Mouse (Mus musculus): Measurements from ENCODE around the gene Gm11084.
A peak's percentile ranks its signal among the peaks of the same experiment; 100 is the strongest.

The Gm11084 gene

DNA sequence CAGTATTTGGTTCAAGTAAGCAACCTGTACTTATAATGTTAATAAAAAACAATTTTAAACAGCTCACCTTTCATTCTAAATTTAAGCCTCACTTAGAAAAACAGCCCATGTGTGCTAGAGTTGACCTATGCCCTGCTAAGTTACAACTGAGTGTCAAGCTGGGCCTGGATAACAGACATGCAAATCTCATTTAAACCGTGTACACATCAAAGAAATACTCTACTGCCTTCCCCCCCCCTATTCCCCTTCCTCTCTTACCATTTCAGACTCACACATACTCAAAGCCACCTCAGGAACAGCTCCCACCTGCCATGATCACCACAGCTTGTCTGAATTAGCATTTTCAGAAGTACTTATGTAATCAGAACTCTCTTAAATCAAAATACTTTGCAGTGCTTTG is 50.6 kb downstream of the Gm11084 start:
- DNase-seq (ENCODE audit: low read depth, low spot score) = no peak

DNA sequence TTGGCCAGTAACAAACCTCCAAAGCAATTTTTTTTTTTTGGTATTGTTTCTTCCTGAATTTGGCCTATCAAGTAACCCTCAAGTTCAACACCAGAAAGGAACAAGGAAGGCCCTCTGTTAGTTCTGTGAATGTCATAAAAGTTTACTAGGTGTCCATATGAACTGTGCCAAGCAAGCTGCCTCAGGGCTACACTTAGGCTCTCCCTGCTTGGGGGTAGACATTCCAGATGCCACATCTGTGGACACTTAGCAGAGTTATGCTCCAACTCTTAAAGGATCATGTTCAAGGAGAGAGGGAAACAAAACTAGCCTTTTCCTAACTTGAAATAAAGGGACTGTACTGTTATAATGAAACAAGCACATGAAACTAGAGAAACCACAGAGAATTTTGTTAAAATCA is 54.3 kb downstream of the Gm11084 start:
- DNase-seq (ENCODE audit: low read depth, low spot score) = peak; percentile 40

DNA sequence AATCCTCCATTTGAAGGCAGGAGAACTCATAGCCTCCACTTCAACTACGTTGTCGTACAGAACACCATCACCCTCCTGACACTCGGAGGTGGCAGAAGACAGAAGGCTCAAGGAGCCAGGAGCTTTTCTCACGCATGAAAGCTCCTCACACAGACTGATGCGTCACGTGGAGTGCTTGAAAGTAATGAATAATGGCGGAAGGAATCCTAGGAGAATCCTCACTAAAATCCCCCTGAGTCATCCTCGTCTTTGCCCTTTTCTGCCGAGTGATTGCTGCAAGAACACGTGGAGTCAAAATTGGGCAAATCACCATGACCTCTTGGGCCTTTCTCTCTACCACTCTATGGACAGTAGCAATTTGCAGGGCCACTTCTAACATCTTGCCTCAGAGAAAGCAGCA is 61.5 kb downstream of the Gm11084 start:
- DNase-seq (ENCODE audit: low read depth, low spot score) = no peak

Data from mesoderm, embryonic 11.5 days (tissue).